Mouse (Mus musculus): ENCODE measurements around the gene A4gnt.

The A4gnt gene

GRCm38 (mm10) chr9:99632264-99632663 lies 20.0 kb downstream of the A4gnt start:
- intact Hi-C loops (cut with DNase I): no loop called here

GRCm38 (mm10) chr9:99636776-99637175 lies 24.5 kb downstream of the A4gnt start:
- intact Hi-C loops (cut with DNase I): no loop called here

GRCm38 (mm10) chr9:99637227-99637626 lies 24.9 kb downstream of the A4gnt start:
- intact Hi-C loops (cut with DNase I): no loop called here

DNA sequence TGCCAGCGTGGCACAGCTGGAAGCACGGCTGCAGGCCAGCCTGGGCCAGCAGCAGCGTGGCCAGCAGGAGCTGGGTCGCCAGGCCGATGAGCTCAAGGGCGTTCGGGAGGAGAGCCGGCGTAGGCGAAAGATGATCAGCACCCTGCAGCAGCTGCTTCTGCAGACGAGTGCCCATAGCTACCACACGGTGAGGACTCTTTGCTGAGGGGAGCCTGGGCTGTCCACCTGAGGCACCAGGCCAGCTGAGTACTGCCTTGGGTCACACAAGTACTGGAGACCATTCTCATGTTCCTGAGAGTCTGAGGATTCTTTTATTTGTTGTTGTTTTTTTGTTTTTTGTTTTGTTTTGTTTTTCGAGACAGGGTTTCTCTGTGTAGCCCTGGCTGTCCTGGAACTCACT lies 25.4 kb downstream of the A4gnt start:
- intact Hi-C loops (cut with DNase I): no loop called here

DNA sequence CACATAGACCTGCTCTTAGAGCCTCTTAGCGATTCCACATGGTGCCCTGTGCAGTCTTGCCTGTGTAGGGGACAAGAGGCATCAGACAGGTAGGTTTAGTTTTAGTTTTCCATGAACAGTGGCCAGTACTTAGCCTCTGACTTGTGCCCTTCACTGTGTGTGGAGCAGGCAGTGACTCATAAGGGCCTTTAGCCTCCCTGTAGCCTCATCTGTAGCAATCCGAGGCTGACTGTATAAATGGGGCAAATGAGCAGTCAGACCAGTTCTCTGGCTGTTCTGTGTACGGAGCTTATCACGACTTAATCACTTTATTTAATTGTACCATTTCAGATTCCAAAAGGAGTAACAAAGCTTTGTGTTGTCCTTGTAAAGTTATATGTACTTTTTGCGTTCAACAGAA lies 27.7 kb downstream of the A4gnt start:
- intact Hi-C loops (cut with DNase I): no loop called here

DNA sequence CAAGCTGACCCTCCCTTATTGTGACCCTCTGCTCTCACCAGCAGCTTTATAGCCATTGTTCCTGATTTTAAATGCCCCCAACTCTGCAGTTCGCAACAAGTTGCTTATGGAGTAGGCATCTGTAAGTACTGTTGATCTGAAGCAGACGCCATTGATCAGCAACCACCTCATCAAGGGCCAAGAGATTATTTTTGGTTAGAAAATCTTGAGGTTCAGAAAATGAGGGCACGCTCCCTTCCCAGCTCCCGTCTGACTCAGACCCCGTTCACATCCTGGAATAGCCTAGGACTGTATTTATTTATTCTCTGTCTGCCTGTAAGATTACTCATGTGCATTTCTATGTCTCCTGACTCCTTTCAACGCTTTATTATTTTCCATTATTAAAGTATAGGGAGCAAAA lies 33.1 kb downstream of the A4gnt start:
- intact Hi-C loops (cut with DNase I): no loop called here

GRCm38 (mm10) chr9:99646102-99646501 lies 33.8 kb downstream of the A4gnt start:
- intact Hi-C loops (cut with DNase I): no loop called here

GRCm38 (mm10) chr9:99660756-99661155 lies 48.5 kb downstream of the A4gnt start:
- intact Hi-C loops (cut with DNase I): loop anchor here (5.0 kb wide), 1 partner anchor 203 kb away; no protein-coding TSS in a partner anchor

DNA sequence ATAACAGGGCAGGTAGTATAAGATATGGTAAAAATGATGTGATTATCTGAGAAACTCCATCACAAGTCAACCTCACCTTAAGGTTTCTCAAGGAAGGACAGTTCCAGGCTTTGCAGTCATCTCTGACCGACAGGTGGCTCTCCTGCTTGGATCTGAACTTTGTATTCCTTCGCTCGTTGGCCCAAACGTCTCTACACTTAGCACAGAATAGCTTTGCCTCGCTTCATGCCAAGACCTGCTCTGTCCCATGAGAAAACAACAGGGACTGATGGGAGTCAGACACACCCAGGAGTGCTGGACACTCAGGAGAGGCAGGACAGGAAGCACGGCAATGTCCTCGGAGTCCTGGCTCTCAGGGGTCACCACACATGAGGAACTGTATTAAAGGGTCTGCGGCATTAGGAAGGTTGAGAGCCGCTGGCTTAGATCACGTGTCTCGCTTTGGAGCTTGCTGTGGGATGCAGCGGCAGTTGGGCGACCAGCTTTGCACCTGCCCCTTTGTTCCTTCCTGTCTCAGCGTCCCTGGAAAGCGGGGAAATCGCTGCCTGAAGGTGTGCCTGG lies 49.4 kb downstream of the A4gnt start:
- intact Hi-C loops (cut with DNase I): loop anchor here (2.0 to 5.0 kb wide), 2 partner anchors 75 to 204 kb away; no protein-coding TSS in a partner anchor

DNA sequence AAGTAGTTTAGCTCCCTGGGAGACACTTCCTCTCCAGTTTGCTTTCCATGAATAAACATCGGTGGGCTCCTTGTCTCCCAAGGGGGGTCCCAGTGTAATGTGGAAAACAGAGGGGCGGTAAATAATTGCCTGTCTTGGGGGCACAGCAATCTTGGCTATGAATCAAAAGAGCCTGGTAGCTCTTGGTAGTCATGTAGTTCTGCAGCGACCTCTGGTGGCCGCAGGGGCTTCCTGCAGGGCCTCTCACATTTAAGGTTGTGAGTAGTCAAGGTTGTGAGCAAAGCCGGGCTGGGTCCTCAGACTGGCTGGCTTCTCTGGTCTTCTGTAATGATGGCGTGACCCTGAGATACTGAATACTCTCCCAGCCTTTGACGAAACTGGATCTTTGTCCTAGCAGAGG lies 50.1 kb downstream of the A4gnt start:
- intact Hi-C loops (cut with DNase I): loop anchor here (2.0 to 5.0 kb wide), 2 partner anchors 76 to 205 kb away; no protein-coding TSS in a partner anchor

DNA sequence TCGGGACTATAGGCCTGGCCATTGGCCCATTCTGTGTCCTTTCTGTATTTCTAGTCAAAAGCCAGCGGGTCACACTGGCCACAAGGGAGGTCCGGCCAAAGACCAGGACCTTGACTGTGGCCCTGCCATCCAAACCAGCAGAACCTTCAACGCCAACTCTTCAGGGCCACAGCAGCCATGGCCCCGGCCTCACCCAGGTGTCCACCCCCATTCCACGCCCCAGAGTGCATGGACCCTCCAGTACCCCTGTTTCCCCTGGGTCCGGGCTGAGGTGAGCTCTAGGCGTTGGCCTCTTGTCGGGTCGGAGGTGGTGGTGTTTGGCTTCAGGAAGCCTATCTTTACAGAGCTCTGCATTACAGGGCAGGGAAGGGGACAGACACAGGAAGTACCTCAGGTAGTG lies 50.6 kb downstream of the A4gnt start:
- intact Hi-C loops (cut with DNase I): loop anchor here (2.0 to 5.0 kb wide), 2 partner anchors 76 to 206 kb away; no protein-coding TSS in a partner anchor

DNA sequence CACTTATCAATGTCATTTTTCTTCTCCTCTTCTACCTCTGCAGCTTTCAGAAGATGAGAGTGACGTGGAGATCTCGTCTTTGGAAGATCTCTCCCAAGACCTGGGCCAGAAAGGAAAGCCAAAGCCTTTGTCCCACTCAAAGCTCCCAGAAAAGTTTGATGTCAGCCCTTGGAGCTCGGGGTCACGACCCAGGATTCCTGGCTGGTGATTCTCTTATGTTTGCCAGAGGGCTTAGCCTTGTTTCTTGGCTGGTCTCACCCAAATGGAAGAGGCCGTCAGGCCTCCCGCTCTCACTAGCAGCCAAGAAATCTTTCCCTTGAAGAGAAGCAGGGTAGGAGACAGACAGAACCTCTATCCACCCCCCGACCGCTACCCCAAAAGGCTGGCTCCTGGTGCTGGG lies 55.3 kb downstream of the A4gnt start:
- intact Hi-C loops (cut with DNase I): no loop called here

DNA sequence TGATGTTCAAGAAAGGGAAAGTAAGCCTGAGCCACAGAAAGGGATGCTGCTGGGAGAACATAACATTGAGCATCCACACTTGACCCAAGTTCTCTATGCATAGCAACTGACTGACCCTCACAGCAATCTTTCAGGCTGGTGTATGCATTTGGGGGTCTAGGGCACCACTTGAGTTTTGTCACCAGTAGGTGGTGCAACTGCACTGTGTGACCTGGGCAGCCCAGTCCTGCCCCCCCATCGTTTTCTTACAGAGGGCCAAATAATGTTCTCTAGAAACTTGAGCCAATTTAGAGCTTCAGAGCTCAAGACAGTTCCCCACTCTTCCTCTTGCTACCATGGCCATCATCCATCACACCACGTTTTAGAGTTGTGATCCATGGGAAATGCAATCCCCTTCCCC lies 59.3 kb downstream of the A4gnt start:
- intact Hi-C loops (cut with DNase I): no loop called here
